Mouse (Mus musculus) Muller cell, postnatal 12 days (primary cell): Measurements from ENCODE around the gene Acot7.

Experiments used
- DNase-seq: peaks from one replicate; pipeline ENCODE4 v3.0.0-alpha.2; 2015; ENCODE audit errors: inconsistent ontology term

The Acot7 gene

DNA sequence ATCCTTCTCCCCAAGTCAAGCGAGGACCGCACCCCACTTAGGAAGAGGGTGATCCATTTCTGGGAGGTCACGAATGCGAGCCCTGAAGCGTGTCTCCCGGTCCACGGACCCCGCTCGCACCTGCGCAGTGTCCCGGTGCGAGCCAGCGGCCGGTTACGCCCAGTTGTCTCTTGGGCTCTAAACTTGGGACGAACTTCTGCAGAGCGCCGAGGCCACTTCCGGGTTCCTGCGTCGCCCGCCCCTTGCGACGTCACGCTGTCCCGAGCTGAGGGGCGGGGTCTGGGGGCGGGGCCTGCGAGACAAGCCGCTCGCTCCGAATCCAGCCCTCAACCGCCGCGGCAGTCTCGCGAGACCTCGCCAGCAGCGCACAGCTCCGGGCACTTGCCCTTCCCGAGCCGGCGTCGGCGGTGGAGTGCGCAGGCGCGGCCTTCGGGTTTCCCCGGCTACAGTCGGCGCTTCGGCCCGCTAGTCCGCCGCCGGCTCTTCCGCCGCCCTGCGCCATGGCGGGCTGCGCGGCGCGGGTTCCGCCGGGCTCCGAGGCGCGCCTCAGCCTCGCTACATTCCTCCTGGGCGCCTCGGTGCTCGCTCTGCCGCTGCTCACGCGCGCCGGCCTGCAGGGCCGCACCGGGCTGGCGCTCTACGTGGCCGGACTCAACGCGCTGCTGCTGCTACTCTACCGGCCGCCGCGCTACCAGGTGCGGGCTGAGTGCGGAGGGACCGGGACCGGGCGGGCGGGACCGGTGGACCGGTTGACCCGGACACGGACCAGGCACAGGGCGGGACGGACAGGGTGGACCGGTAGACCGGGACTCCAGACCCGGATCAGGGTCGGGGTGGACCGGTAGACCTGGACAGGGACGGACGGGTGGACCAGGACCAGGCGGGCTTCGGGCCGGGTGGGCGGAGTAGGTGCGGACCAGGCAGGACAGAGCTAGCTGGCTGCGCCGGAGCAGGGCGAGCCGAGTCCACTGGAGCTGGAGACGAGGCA is 119.2 kb downstream of the Acot7 start, which contains the start of gene Icmt:
Gene Icmt, plus strand, starts transcription at position 354 of the 988 bp plus-strand sequence.
- DNase-seq, result peak; percentile 99

- no peak for DNase-seq
Observed at GRCm38 (mm10) chr4:152298836-152299235, 120.9 kb downstream of the Acot7 start.

DNA sequence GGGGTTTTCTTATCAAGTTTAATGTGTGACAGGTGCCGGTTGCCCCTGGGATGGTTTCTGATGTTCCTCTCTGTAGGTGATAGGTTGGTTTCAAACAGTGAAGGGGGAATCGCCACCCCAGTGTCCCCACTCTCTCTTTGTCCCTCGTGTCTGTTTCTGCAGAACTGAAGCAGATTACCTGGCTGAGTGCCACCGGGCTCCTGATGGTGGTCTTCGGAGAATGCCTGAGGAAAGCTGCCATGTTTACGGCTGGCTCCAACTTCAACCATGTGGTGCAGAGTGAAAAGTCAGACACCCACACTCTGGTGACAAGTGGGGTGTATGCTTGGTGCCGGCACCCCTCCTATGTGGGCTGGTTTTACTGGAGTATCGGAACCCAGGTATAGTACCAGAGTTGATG is 122.4 kb downstream of the Acot7 start:
- DNase-seq, result no peak

- DNase-seq, result no peak
Observed at GRCm38 (mm10) chr4:152302012-152302411, 124.1 kb downstream of the Acot7 start.

- no peak for DNase-seq
Observed at GRCm38 (mm10) chr4:152303172-152303571, 125.2 kb downstream of the Acot7 start.

DNA sequence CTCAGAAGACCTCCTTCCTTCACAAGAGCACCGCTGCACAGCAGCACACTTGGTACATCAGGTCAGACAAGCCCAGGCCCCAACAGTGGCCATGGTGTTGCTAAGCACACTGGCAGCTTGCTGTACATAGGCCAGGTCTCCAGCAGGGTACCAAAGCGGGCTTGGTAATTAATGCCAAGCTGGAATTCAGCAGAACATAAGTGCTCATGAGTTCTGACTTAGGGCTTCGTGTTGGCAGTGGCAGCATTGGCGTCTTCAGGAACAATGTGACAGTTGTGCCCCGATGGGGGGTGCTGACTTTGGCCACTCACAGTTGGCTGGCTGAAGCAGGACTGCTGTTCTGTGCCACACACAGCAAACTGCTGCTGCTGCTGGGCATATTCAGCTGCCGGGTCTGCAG is 126.8 kb downstream of the Acot7 start:
- no peak for DNase-seq

- no peak for DNase-seq
Observed at GRCm38 (mm10) chr4:152305991-152306390, 128.1 kb downstream of the Acot7 start.

DNA sequence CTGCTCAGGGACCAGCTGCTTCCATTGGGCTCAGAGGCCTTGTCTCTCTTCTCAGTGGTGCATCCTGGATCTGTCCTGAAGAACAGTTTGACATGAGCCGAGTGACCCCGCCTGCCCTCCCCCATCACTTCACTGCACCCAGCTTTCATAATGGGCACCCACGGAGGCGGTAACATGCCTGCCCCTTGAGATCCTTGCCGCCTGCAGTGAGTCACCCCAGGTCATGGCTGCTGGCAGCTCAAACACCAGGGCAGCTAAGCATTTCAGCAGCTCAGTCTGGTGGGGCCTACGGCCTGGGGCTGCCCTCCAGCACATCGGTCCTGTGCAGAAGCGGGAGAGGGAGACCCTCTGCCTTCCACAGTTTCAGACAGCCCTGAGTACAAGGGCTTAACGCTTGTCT is 129.6 kb downstream of the Acot7 start:
- no peak for DNase-seq

DNA sequence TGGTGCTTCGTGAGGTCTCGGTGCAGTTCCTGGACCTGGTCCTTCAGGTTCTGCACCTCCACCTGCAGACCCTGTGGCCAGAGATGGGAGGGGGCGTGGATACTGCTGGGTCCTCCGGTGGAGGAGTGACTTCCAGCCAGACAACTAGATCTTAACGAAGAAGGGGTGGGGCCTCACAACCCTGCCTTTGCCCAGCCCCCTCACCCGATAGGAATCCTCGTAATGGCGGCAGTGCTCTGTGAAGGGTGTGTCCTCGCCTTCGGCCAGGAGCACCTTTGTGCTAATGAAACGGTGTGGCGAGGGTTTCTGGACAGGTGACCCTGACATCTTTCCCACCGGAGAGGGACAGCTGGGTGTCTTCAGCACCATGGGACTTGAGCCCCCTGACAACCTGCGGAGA is 134.3 kb downstream of the Acot7 start:
- DNase-seq, result no peak

- peak; percentile 56 for DNase-seq
Observed at GRCm38 (mm10) chr4:152313211-152313632, 135.3 kb downstream of the Acot7 start.

DNA sequence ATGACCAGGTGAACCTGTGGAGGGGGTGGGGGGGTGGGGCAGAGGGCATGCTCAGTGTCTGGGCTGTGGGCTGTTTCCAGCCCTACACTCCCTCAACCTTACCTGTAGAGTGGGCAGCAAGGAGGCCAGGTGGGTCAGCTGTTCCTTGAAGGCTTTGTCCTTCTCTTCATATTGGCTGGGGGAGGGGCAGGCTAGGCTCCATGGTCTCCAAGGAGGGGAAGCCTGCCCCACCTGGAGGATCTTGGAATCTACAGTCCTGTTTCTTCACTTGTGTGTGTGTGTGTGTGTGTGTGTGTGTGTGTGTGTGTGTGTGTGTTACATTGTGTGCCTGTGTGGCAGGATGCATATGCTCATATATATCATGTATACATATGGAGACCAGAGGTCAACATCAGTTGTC is 136.0 kb downstream of the Acot7 start:
- no peak for DNase-seq

GRCm38 (mm10) chr4:152315498-152316213 is 137.7 kb downstream of the Acot7 start:
- no peak for DNase-seq

GRCm38 (mm10) chr4:152317631-152318033 is 139.7 kb downstream of the Acot7 start:
- DNase-seq, result no peak

GRCm38 (mm10) chr4:152318517-152319234 is 140.7 kb downstream of the Acot7 start, which contains the start of gene Rnf207:
Rnf207 (minus strand) TSS chr4:152318993.
- peak; percentile 59 for DNase-seq
